Mouse (Mus musculus): ENCODE measurements at regions not wholly inside any gene's neighbourhood (a gene's known extent, or its start where the extent isn't known, plus 50 kb on each side); places are given as distances from the start of the nearest gene placed in this dataset.
A peak's percentile ranks its signal among the peaks of the same experiment; 100 is the strongest.

- peaks cover 5% of the 10 kb centered on the region for H3K4me1 ChIP-seq (ENCODE audit: control insufficient read depth, insufficient read depth, low read length)
- H3K4me3 ChIP-seq (ENCODE audit: low read depth, low read length), result no peak overlapping the region
- H3K27me3 ChIP-seq (ENCODE audit: control insufficient read depth, insufficient read depth, low read length, poor library complexity, severe bottlenecking), result no peaks in the 10 kb centered on the region
- H3K9ac ChIP-seq (ENCODE audit: low read depth, poor library complexity, severe bottlenecking), result no peak overlapping the region
- TF ChIP-seq POLR2A (IDR thresholded peaks at IDR 0.05; ENCODE audit: insufficient read depth, low read length), result no peak
- TF ChIP-seq CTCF (IDR thresholded peaks at IDR 0.05; ENCODE audit: low read depth, low read length), result no peak
- no peak for TF ChIP-seq EP300 (IDR thresholded peaks at IDR 0.05; ENCODE audit: insufficient read depth, low read depth, low read length)
- no peaks in the 10 kb centered on the region for H3K9me3 ChIP-seq (replicated peaks; ENCODE audit: control insufficient read depth, insufficient read depth, low read length, poor library complexity, severe bottlenecking)
- H3K27ac ChIP-seq (ENCODE audit: insufficient read depth, low read length), result no peak overlapping the region
- no peaks in the 10 kb centered on the region for H3K36me3 ChIP-seq (ENCODE audit: control insufficient read depth, insufficient read depth, low read length, poor library complexity, severe bottlenecking)
Measured at GRCm38 (mm10) chr15:10868716-10869585, 83.2 kb upstream of the C1qtnf3 start.

GRCm38 (mm10) chr15:10869879-10870278 lies 82.3 kb upstream of the C1qtnf3 start:
- TF ChIP-seq CTCF (IDR thresholded peaks at IDR 0.05; ENCODE audit: low read depth, low read length), result no peak
- no peak for TF ChIP-seq POLR2A (IDR thresholded peaks at IDR 0.05; ENCODE audit: insufficient read depth, low read length)
- no peak for TF ChIP-seq EP300 (IDR thresholded peaks at IDR 0.05; ENCODE audit: insufficient read depth, low read depth, low read length)
- Histone ChIP-seq H3K9ac (ENCODE audit: low read depth, poor library complexity, severe bottlenecking) (no peak overlapping the region), H3K27me3 (ENCODE audit: control insufficient read depth, insufficient read depth, low read length, poor library complexity, severe bottlenecking) (no peaks in the 10 kb centered on the region), H3K36me3 (ENCODE audit: control insufficient read depth, insufficient read depth, low read length, poor library complexity, severe bottlenecking) (no peaks in the 10 kb centered on the region), H3K27ac (ENCODE audit: insufficient read depth, low read length) (no peak overlapping the region), H3K9me3 (replicated peaks; ENCODE audit: control insufficient read depth, insufficient read depth, low read length, poor library complexity, severe bottlenecking) (no peaks in the 10 kb centered on the region), H3K4me1 (ENCODE audit: control insufficient read depth, insufficient read depth, low read length) (peaks cover 5% of the 10 kb centered on the region), H3K4me3 (ENCODE audit: low read depth, low read length) (no peak overlapping the region)

GRCm38 (mm10) chr15:10872322-10872967 lies 79.7 kb upstream of the C1qtnf3 start:
- Histone ChIP-seq H3K4me3 (ENCODE audit: low read depth, low read length) (no peak overlapping the region), H3K27me3 (ENCODE audit: control insufficient read depth, insufficient read depth, low read length, poor library complexity, severe bottlenecking) (no peaks in the 10 kb centered on the region), H3K9ac (ENCODE audit: low read depth, poor library complexity, severe bottlenecking) (no peak overlapping the region), H3K36me3 (ENCODE audit: control insufficient read depth, insufficient read depth, low read length, poor library complexity, severe bottlenecking) (no peaks in the 10 kb centered on the region), H3K9me3 (replicated peaks; ENCODE audit: control insufficient read depth, insufficient read depth, low read length, poor library complexity, severe bottlenecking) (no peaks in the 10 kb centered on the region), H3K27ac (ENCODE audit: insufficient read depth, low read length) (no peak overlapping the region), H3K4me1 (ENCODE audit: control insufficient read depth, insufficient read depth, low read length) (peaks cover under 1% of the 10 kb centered on the region)
- TF ChIP-seq EP300 (IDR thresholded peaks at IDR 0.05; ENCODE audit: insufficient read depth, low read depth, low read length), result no peak
- TF ChIP-seq POLR2A (IDR thresholded peaks at IDR 0.05; ENCODE audit: insufficient read depth, low read length), result no peak
- peak; percentile 55 for TF ChIP-seq CTCF (IDR thresholded peaks at IDR 0.05; ENCODE audit: low read depth, low read length)

- no peak overlapping the region for H3K4me3 ChIP-seq (ENCODE audit: low read depth, low read length)
- H3K9ac ChIP-seq (ENCODE audit: low read depth, poor library complexity, severe bottlenecking), result no peak overlapping the region
- no peaks in the 10 kb centered on the region for H3K4me1 ChIP-seq (ENCODE audit: control insufficient read depth, insufficient read depth, low read length)
- H3K36me3 ChIP-seq (ENCODE audit: control insufficient read depth, insufficient read depth, low read length, poor library complexity, severe bottlenecking), result no peaks in the 10 kb centered on the region
- no peak overlapping the region for H3K27ac ChIP-seq (ENCODE audit: insufficient read depth, low read length)
- no peak for TF ChIP-seq POLR2A (IDR thresholded peaks at IDR 0.05; ENCODE audit: insufficient read depth, low read length)
- no peak for TF ChIP-seq EP300 (IDR thresholded peaks at IDR 0.05; ENCODE audit: insufficient read depth, low read depth, low read length)
- TF ChIP-seq CTCF (IDR thresholded peaks at IDR 0.05; ENCODE audit: low read depth, low read length), result no peak
- no peaks in the 10 kb centered on the region for H3K27me3 ChIP-seq (ENCODE audit: control insufficient read depth, insufficient read depth, low read length, poor library complexity, severe bottlenecking)
- H3K9me3 ChIP-seq (replicated peaks; ENCODE audit: control insufficient read depth, insufficient read depth, low read length, poor library complexity, severe bottlenecking), result no peaks in the 10 kb centered on the region
Measured at GRCm38 (mm10) chr15:10876328-10876727, 75.8 kb upstream of the C1qtnf3 start.

GRCm38 (mm10) chr15:10881726-10882125 lies 70.4 kb upstream of the C1qtnf3 start:
- H3K4me1 ChIP-seq (ENCODE audit: control insufficient read depth, insufficient read depth, low read length), result no peaks in the 10 kb centered on the region
- H3K4me3 ChIP-seq (ENCODE audit: low read depth, low read length), result no peak overlapping the region
- no peaks in the 10 kb centered on the region for H3K36me3 ChIP-seq (ENCODE audit: control insufficient read depth, insufficient read depth, low read length, poor library complexity, severe bottlenecking)
- H3K27ac ChIP-seq (ENCODE audit: insufficient read depth, low read length), result no peak overlapping the region
- H3K27me3 ChIP-seq (ENCODE audit: control insufficient read depth, insufficient read depth, low read length, poor library complexity, severe bottlenecking), result no peaks in the 10 kb centered on the region
- H3K9me3 ChIP-seq (replicated peaks; ENCODE audit: control insufficient read depth, insufficient read depth, low read length, poor library complexity, severe bottlenecking), result peaks cover 11% of the 10 kb centered on the region; the same call in 1 of the 2 replicates
- TF ChIP-seq CTCF (IDR thresholded peaks at IDR 0.05; ENCODE audit: low read depth, low read length) (no peak), POLR2A (IDR thresholded peaks at IDR 0.05; ENCODE audit: insufficient read depth, low read length) (no peak), EP300 (IDR thresholded peaks at IDR 0.05; ENCODE audit: insufficient read depth, low read depth, low read length) (no peak)
- no peak overlapping the region for H3K9ac ChIP-seq (ENCODE audit: low read depth, poor library complexity, severe bottlenecking)

- H3K36me3 ChIP-seq (ENCODE audit: control insufficient read depth, insufficient read depth, low read length, poor library complexity, severe bottlenecking), result no peaks in the 10 kb centered on the region
- H3K27ac ChIP-seq (ENCODE audit: insufficient read depth, low read length), result no peak overlapping the region
- no peak for TF ChIP-seq EP300 (IDR thresholded peaks at IDR 0.05; ENCODE audit: insufficient read depth, low read depth, low read length)
- TF ChIP-seq POLR2A (IDR thresholded peaks at IDR 0.05; ENCODE audit: insufficient read depth, low read length), result no peak
- H3K4me3 ChIP-seq (ENCODE audit: low read depth, low read length), result no peak overlapping the region
- H3K4me1 ChIP-seq (ENCODE audit: control insufficient read depth, insufficient read depth, low read length), result no peaks in the 10 kb centered on the region
- peaks cover 11% of the 10 kb centered on the region; the same call in 1 of the 2 replicates for H3K9me3 ChIP-seq (replicated peaks; ENCODE audit: control insufficient read depth, insufficient read depth, low read length, poor library complexity, severe bottlenecking)
- H3K27me3 ChIP-seq (ENCODE audit: control insufficient read depth, insufficient read depth, low read length, poor library complexity, severe bottlenecking), result no peaks in the 10 kb centered on the region
- H3K9ac ChIP-seq (ENCODE audit: low read depth, poor library complexity, severe bottlenecking), result no peak overlapping the region
Measured at GRCm38 (mm10) chr15:10887990-10888389, 64.1 kb upstream of the C1qtnf3 start.
